Mouse (Mus musculus): ENCODE data around the gene Mapk6.
"Not testable (repeated sequence)": the region's sequence is repeated elsewhere in the genome, so short reads cannot be mapped to it uniquely, and the experiment has no call there.

The Mapk6 gene

DNA sequence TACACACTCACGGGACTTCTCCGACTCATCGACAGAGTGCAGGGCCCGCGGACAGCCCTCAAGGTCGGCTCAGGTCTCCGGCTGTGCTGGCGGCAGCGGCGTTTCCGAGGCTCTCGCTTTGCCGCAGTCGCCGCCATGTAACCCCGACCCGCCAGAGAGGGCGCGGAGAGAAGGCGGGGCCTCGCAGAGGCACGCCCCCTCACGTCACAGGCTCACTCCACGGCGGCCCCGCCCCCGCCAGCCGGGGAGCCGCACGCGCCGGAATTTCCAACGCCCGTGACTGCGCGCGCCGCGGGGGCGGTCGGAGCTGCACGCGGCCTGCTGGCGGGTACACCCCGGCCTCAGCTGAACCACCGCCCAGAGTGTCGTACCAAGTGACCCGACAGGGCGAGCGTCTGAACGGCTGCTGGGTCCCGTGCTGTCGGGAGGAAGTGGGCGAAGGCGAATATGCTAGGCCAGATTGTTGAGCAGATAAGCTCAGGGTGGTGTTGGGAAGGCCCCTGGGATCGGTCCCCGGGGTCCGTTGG is at the start of gene Mapk6:
Mapk6 (minus strand) TSS at position 154 of the 527 bp plus-strand sequence.
- peak; percentile 97 for DNase-seq (ENCODE audit: low spot score)

DNA sequence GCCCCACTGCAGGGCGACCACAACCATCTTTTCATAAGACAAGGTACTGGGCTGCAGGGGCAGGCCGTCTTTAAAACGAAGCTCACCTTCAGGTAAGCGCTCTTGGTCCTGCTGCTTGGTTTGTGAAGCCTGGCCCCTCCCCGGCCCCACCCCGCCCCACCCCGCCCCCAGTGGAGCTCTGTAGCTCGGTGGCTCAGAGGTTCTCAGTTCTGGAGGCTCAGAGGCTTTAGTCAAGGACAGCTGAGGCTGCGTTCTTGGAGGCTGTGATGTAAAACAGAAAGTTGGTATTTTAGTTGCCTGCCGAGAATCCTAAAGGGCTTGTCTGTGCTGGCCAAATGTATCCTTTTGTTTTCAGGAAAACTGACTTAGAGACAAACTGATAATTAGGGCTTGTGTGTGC is 45.9 kb upstream of the Mapk6 start:
- no peak for DNase-seq (ENCODE audit: low spot score)

DNA sequence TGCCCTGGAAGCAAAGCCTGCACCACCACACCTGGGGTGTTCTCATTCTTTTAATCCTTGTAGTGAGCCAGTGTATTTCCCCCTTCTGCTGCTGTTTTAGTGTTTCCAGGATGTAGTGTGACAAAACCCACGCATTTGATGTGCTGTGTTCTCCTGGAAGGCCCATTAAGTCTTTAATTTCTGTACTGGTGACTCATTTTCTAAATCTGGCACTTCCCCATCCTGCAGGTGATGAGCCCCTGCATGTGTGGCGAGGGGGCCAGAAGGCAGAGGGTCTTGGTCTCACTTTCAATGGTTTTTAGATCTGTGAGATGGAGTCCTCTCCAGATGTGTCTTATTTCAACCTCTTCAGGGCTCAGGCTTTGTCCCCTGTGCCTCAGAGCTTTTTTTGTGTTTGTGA is 44.2 kb upstream of the Mapk6 start:
- DNase-seq (ENCODE audit: low spot score), result no peak

DNA sequence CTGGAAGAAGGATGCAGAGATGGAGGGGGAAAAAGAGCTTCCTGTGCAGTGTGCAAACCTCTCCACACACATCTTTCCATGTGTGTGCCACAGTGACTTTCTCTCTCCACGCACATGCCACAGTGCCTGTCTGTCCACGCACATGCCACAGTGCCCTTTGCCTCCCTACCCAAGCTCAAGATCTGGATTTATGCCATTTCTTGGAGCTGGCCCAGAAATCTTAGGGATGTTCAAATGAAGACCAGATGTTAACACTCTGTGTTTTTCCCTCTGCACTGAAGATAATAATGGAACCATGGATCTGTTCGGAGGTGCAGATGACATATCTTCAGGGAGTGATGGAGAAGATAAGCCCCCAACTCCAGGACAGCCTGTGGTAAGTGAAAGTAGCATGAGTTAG is 38.2 kb upstream of the Mapk6 start:
- DNase-seq (ENCODE audit: low spot score), result no peak

DNA sequence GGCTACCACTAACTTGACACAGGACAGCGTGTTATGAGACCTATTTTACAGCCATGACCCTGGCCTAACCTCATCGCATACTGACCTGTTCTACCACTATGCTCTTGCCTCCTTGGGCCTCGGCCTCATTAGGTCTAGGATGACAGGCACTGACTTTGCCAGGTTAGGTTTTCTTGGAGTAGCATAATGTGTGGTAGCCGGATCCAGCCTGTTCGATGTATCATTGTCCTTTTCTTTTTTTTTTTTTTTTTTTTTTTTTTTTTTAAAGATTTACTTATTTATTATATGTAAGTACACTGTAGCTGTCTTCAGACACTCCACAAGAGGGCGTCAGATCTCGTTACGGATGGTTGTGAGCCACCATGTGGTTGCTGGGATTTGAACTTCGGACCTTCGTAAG is 36.8 kb upstream of the Mapk6 start:
- DNase-seq (ENCODE audit: low spot score), result not testable (repeated sequence)

DNA sequence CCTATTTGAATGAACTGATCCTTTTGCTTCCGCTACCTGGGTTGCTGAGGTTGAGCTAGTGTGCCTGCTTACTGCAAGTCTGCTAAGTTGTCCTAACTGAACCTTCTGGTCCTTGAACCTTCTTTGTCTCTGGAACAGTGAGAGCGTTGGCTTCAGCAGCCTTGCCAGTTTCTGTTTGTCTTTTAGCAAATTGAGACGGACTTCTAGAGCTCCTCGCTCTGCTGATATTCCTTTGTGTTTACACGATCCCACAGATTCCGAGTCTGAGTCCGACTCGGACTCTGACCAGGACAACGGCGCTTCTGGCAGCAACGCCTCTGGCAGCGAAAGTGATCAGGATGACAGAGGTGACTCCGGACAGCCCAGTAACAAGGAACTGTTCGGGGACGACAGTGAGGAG is 35.2 kb upstream of the Mapk6 start:
- no peak for DNase-seq (ENCODE audit: low spot score)

DNA sequence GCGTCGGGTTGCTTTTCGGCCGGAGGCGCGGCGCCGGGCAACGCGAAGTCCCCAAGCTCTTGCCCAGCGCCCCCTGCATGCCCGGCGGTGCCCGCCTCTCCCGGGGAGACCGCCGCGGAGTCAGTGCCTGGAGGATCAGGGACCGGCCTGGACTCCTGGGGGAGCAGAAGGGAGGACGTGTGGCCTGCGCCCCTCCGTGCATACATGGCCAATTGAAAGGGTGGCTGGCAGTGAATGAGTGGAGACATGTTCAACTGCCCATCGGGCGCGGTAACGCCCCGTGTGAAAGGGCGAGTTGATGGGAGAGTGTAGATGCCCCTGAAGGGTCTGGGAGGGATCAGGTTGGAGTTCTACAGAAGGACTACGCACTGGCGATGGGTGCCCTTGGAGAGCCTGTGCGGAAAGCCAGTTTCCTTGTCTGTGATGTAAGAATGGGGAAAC is 31.9 kb upstream of the Mapk6 start:
- no peak for DNase-seq (ENCODE audit: low spot score)

DNA sequence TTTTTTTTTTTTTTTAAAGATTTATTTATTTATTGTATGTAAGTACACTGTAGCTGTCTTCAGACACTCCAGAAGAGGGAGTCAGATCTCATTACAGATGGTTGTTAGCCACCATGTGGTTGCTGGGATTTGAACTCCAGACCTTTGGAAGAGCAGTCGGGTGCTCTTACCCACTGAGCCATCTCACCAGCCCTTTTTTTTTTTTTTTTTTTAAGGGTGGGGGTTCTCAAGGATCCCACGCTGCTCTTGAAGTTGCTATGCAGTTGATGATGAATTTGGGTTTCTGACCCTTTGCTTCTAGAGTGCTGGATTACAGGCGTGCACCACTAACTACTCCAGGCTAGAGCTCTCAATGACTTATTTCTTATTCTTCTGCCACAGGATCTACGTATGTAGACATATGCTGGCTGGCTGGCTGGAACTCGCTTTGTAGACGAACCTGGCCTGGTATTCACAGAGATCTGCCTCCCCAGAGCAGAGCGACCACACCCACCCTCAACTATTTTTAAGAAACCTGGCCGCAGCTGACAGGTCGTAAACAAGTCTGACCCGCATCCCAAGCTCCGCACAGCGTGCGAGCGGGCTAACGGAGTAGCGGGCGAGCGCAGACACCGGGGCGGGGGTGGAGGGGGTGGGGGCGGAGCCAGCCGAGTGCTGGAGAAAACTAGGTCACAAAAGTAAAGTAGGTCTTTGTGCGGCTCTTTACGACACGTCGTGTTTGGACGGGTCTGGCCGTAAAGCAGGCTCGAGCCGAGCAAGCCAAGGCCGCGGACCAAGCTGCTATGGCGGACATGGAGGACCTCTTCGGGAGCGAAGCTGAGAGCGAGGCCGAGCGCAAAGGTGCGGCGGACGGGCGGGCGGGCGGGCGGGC is 31.2 kb upstream of the Mapk6 start, which contains the start of gene Leo1:
Leo1 (plus strand) TSS at position 729 of the 871 bp plus-strand sequence.
- DNase-seq (ENCODE audit: low spot score), result peak; percentile 88

DNA sequence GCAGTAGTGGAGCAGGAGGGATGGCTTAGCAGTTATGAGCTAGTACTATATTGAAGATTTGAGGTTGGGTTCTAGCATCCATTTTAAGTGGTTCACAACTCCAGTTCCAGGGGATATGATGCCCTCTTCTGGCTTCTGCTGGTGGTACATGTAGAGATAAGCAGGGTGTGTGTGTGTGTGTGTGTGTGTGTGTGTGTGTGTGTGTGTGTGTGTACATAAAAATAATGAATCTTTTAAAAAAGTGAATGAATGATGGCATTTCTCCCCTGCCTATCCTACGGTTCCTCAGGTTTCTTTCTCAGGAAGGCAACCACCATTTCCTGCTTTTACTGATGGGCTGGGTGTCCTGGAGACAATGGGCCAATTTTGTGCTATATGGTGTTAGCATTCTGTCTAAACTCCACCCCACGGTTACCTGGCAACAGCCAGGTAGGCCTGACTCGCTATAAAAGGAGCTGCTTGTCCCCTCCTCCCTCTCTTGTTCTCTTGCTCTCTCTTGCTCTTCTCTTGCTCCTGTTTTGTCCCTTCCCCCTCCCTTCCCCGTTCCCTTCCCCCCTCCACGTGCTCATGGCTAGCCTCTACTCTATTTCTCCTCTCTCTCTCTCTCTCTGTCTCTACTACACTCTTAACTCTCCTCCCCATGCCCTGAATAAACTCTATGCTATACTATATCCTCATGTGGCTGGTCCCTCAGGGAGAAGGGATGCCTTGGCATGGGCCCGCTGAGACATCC is 28.0 kb upstream of the Mapk6 start:
- peak; percentile 20 for DNase-seq (ENCODE audit: low spot score)

DNA sequence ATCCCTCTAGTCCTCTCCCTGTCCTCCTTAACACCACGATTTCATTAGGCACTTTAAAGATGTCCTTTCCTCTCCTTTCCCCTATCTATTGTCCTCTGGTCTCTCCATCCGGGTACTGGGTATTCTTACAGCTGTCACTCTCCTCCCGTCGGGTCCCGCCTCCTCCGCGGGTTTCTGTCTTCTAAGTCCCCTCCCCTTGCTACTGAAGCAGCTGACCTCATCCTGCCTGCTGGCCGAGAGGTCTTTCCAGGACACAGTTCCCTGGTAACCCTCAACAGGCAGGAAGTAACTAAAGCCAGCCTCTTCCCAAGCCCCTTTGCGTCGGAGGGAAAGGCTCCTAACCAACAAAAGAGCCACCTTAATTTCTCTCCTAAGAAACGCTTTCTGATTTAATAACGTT is 26.1 kb upstream of the Mapk6 start:
- DNase-seq (ENCODE audit: low spot score), result peak; percentile 67

DNA sequence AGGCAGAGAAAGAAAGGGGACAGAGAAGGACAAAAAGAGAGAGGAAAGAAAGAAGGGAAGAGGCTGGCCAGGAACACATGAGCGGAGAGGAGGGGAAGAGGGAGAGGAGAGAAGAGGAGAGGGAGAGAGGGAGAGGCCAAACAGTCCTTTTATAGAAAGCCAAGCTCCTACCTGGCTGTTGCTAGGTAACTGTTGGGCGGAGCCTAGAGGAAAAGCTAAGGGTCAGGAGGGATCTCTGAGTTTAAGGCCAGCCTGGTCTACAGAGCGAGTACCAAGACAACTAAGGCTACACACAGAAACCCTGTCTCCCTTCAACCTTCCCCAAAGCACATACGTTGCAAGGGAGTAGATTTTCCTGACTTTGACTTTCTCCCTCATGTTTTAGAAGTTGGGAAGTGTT is 25.5 kb upstream of the Mapk6 start:
- DNase-seq (ENCODE audit: low spot score), result no peak

DNA sequence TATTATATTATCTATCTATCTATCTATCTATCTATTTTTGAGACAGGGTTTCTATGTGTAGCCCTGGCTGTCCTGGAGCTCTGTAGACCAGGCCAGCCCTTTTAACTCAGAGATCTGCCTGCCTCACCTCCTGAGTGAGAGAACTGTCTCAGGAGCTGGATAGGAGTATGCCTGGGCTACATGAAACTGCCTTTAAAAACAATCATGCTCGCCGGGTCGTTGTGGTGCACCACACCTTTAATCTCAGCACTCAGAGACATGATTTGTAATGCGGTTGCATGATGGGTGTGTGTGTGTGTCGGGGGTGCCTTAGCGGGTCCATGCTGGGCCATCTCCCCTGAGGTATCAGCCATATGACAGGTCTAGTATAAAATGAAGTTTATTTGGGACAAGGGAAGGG is 25.1 kb upstream of the Mapk6 start:
- no peak for DNase-seq (ENCODE audit: low spot score)

DNA sequence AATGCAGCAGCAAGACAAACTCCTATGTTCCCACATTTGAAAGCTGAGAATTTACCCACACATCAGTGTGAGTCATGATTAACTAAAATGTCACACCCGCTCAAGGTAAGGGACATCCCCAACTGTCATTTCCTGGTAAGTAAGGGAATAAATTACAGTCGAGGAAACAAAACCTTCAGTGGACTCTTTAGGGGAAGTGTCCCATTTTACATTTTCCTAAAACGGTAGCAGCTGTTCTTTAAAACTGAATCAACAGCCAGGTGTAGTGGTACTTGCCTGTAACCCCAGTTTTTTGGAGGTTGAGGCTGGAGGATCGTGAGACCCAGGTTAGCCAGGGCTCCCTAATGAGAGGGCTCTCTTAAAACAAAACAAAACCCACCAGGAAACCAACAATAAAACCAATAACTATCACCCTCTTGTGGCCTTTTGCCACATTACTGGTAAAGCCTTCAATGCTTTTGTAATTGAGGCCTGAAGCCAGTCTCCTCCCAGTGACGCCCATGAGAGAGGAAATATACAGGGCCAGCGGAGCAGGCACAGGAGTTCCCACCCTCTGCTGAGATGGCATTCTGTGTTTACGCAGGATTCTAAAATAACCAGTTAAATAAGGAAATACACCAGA is 24.5 kb upstream of the Mapk6 start:
- peak; percentile 61 for DNase-seq (ENCODE audit: low spot score)

DNA sequence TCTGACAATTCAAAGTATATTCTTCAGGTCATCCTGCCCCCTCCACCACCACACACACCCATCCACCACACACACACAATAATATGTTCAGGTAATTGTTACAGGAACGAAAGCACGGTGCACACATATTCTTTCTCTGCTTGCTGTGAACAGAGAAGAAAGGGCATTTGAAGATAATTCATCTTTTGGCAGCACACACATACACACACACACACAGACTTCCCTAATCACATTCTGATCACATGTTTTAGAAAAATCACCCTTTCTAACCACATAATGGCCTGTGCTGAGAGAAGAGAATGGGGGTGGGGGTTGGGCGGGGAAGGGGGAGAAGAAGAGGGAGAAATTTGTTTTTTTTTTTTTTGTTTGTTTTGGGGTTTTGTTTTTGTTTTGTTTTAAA is 22.9 kb upstream of the Mapk6 start:
- DNase-seq (ENCODE audit: low spot score), result no peak

DNA sequence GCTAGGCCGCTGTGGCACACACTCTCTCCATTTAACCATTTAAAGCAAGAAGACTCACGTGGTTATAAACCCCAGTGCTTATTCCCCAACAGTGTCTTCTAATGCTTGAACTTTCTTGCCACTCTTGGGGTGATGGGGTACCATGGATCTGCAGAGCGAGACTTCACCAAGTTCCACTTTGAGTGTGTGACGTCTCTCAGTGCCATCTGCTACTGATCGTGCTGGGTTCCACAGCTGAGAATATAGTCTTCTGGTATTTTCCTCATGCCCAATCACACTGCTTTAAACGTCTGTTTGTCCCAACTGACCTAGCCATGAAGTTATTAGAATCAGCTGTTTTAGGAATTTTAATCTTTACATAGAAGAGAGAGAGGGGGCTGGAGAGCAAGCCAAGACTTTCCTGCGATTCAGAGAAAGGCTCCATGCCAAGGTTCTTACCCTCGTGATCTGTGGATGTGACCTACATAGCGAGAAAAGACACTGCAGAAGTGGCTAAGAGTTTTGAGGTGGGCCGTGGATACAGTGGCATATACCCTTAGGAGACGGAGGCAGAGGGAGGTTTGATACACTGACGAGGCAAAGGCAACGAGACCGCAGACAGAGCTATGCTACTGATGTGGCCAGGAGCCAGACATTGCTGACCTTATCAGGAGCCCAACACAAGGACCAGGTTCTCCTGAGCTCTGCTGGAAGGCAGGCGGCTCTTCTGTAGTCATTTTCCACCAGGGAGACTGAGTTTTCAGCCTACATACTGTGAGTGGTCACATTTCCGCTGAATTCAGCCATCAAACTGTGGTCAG is 21.2 kb upstream of the Mapk6 start:
- no peak for DNase-seq (ENCODE audit: low spot score)

DNA sequence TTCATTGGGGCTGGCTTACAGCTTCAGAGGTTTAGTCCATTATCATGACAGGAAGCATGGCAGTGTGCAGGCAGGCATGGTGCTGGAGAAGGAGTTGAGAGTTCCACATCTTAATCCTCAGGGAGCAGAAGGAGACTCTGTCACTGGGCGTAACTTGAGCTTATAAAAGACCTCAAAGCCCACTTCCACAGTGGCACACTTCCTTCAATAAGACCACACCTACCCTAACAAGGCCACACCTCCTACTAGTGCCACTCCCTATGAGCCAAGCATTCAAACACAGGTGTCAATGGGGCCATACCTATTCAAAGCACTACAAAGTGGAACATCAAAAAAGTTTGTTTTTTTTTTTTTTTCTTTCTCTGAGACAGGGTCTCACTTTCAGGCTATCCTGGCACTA is 19.9 kb upstream of the Mapk6 start:
- no peak for DNase-seq (ENCODE audit: low spot score)

DNA sequence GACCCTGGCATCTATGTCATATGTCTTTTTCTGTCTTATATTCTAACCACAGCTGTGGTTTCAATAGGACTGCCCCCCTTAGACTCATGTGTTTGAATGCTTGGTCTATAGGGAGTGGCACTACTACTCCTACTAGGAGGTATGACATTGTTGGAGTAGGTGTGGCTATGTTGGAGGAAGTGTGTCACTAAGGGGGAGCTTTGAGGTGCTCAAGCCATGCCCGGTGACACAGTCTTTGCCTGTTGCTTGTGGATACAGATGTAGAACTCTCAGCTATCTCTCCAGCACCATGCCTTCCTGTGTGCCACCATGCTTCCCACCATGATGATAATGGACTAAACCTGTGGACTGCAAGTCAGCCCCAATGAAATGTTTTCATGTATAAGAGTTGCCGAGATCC is 19.2 kb upstream of the Mapk6 start:
- no peak for DNase-seq (ENCODE audit: low spot score)

DNA sequence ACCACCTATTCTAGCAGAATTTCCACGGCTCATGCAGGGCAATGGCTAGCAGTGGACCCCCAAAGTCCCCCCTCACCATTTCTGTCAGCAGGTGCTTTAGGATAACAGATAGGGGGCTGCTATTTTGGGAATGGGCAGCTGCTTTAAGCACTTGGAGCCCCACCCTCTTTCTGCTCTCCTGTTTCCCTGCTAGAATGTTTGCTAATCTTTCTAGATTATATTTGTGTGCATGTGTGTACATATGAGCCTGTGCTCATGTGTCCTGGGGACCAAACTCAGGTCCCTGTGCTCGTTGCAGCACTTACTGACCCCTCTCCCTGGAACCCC is 18.4 kb upstream of the Mapk6 start:
- no peak for DNase-seq (ENCODE audit: low spot score)

DNA sequence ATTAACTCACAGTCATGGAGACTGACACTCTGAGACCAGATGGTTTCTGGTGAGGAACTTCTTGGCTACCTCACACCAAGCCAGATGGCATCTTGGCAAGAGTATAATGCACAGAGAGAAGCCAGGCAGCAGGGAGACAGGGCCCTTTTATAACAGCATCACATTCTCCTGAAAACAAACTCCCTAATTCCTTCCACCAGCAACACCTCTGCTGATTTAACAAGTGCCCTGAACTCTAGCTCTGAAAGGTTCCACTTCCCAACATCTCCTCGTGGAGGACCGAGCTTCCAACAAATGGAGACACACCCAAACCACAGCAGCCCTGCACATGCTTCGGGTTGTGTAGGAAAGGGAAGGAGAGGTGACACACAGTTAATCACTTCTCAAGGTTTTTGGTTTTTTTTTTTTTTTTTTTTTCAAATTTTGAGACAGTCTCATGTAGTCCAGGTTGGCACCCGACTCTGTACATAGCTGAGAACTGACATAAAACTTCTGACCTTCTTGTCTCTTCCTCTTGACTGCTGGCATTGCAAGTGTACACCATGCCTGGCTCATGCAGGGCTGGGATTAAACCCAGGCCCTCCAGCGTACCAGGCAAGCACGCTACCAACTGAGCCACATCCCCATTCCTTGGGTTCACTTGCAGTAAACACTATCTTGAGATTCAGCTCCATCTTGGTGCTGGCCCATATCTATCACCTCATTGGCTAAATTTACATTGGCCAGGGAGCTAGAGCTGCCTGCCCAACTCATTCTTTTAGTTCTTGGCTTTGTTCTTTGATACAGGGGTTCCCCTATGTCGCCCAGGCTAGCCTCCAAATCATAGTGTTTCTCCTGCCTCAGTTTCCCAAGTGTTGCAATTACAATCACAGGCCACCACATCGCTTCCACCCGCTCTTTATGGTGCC is 17.8 kb upstream of the Mapk6 start:
- peak; percentile 45 for DNase-seq (ENCODE audit: low spot score)

DNA sequence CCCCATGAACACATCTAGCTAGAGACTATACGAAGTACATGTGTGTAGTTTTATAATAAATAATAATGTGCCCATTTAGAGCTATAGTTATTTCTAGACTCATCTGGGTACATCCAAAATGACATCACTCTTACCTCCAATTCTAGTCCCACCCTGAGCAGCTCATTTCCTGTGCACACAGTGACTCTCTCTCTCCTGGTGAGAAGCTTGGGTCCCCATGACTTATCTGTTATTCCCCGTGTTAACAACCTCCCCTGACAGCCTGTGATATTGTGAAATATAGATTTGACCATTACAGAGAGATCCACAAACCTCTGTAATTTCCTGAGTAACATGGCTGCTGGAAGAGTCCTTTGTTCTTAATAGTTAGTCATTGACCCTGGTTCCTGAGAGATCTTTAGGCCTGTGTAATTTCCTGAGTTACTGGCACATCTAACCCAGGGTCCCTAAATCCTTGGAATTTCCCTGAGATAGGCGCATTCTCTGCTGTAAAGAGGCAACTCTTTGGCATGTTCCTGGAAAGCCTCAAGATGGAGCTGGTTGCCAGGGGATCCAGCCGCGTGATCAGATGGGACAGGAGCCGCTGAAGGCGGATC is 16.1 kb upstream of the Mapk6 start:
- DNase-seq (ENCODE audit: low spot score), result no peak

Measured in layer of hippocampus, adult 11-12 months (tissue).